Mouse (Mus musculus): ENCODE results near the gene Rnf8.

DNA sequence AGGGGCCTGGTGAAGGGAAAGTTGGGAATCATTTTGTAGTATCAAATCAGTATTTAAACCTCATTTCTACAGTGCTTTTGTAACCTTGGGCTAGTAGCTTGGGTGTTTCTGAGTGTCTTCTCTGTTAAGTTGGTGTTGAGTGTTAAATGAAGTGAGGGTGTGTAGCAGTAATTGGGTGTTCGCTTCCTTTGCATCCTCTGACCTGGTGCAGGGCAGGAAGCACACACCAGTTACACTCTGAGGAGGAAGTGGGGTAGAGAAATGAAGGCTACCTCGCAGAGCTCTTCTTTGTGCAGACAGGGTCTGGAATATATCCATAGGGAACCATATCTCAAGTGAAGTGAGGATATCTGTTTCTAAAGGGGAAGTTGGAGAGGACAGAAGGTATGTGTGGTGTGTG, 66.3 kb downstream of the Rnf8 start:
- TF ChIP-seq POLR2A (IDR thresholded peaks at IDR 0.05; ENCODE audit: borderline replicate concordance, insufficient read depth, low read length) (no peak), CTCF (IDR thresholded peaks at IDR 0.05; ENCODE audit: borderline replicate concordance, insufficient read depth, low read depth, low read length) (no peak)

All from cerebellum, adult 2 months (tissue).